Mouse (Mus musculus): ENCODE results near the gene Dclre1c.

Gene Dclre1c

DNA sequence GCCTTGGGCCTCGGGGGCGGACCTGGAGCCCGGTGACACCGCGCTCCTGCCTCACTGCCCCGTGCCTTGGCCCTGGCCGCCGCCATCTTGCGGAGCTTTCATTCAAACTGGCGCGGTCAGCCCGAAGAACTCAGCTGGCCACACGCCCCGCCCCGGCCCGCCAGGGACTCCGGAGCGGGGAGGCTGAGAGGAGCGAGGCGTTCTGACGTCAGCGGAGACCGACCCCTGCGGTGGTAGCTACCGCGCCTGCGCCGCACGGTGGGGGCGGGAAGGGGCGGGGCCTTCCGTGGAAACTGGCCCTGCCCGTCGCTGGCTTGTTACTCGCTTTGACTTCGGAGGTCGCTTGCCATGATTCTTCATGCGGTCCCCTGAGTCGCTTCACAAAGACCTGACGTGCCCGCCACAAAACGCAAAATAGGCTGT lies 50.9 kb downstream of the Dclre1c start, which contains the start of gene Suv39h2:
Gene Suv39h2, minus strand, starts transcription at position 171 of the 423 bp plus-strand sequence.
- peak; percentile 98 for DNase-seq (ENCODE audit: low read depth, low spot score)

- no peak for DNase-seq (ENCODE audit: low read depth, low spot score)
These were observed 51.9 kb downstream of the Dclre1c start for GRCm38 (mm10) chr2:3475746-3476251.

DNA sequence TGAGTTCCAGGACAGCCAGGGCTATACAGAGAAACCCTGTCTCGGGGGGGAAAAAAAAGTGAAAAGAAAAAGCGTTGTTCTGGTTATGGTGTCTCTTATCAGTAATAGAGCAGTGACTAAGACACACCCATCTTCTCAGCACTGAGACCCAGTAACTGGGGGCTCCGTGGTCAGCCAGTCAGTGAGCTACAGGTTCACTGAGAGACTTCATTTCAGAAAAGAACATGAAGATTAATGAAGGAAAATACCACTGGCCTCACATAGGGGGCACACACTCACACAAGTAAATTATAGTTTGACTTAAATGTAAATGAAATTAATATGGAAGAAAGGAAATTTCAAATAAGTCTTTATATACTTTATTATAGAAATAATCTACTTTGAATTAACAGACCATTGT lies 56.3 kb downstream of the Dclre1c start:
- DNase-seq (ENCODE audit: low read depth, low spot score), result peak; percentile 18

DNA sequence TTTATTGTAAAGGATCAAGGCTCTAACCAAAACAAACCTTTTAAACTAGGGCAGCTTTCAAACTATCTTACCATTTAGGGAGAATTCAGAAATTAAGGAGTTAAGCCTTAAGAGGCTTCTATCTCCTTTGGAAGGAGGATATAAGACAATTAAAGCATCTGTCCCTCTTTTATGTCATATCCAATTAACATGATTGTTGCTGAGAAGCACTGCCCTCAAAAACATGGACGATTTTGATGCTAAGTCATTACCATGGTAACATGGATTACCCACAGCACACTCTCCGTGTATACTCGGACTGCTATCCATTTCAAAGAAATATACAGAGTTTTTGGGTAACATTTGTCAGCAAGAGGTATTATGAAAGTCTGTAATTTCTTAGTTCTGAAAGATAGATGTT lies 65.9 kb downstream of the Dclre1c start:
- DNase-seq (ENCODE audit: low read depth, low spot score), result no peak

DNA sequence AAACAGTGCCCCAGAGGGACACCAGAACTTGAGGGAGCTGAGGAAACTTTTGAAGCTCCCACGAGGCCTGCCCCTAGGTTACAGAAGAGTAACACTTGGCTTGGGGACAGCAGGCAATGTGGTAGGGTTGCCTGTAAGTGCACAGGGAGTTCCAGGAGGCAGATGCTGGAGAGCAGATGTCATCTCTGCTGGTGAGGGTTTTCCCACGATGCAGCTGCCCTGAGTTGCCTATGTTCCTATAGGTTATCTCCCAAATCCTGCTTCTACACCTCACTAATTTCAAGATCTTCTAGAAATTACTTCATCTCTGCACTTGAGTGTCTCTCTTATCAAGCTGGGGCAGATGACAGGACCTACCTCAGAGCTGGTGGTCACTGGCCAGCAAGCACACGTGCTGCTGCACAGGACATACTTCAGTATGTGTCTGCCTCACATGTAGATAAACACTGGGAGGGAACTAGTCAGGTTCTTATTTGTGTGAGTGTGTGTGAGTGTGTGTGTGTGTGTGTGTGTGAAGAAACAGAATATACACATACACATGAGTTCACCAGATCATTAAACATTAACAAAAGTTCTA lies 70.0 kb downstream of the Dclre1c start:
- DNase-seq (ENCODE audit: low read depth, low spot score), result no peak

- no peak for DNase-seq (ENCODE audit: low read depth, low spot score)
These were observed 75.6 kb downstream of the Dclre1c start for GRCm38 (mm10) chr2:3499543-3499942.

DNA sequence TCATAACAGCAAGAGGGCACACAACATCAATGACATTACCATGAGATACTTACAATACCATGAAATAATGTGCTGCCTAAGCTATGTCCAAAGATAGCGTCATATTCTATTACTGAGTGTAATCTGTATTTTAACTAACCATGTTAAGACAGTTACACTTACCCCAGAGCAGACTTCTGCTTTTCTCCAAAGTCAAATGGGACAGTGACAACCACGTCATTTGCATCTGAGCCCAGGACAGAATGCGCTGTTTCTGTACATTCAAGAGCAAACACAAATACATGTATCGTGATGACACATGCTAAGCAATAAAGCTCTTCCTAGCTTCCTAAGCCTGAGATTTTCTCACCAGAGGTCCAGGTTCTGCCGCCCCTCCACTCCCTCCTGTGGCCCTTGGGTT lies 77.0 kb downstream of the Dclre1c start:
- peak; percentile 62 for DNase-seq (ENCODE audit: low read depth, low spot score)

DNA sequence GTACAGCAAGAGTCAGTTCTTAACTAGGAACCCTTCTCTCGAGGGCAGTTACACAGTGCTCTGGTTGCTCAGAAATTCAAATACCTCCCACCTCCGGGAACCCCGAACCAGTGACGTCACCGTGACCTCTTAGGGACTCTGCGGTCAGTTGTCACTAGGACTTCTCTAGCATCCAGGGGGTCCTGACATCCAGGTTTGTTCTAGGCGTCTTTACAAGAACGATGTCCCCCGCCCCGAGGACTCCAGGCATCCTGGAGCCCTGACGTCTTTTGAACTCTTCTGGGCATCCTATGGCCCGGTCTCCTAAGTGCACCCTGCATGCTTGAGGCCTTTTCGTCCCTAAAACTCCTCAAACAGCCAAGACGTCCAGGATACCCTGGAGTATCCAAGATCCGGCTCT lies 88.1 kb downstream of the Dclre1c start:
- DNase-seq (ENCODE audit: low read depth, low spot score), result peak; percentile 75

- DNase-seq (ENCODE audit: low read depth, low spot score), result peak; percentile 99
These were observed 88.9 kb downstream of the Dclre1c start, which contains the start of the genes Gm45902, Hspa14 and Cdnf for GRCm38 (mm10) chr2:3512552-3513454. Gene Gm45902, minus strand, starts transcription at chr2:3512790. Gene Hspa14, minus strand, starts transcription at chr2:3512814. Gene Cdnf, plus strand, starts transcription at chr2:3513030.

All from A20 (cell line).